Mouse (Mus musculus): ENCODE results near the gene Fpr-rs4.
"Not testable (repeated sequence)": the region's sequence is repeated elsewhere in the genome, so short reads cannot be mapped to it uniquely, and the experiment has no call there.

The Fpr-rs4 gene

GRCm38 (mm10) chr17:18021433-18021832 is at the start of gene Fpr-rs4:
Gene Fpr-rs4 (plus strand): TSS chr17:18021733.
- DNase-seq, result no peak

- no peak for DNase-seq
Measured at GRCm38 (mm10) chr17:17973443-17973842, 48.1 kb upstream of the Fpr-rs4 start.

GRCm38 (mm10) chr17:17981232-17981631 is 40.3 kb upstream of the Fpr-rs4 start:
- not testable (repeated sequence) for DNase-seq

- no peak for DNase-seq
Measured at GRCm38 (mm10) chr17:18004752-18005151, 16.8 kb upstream of the Fpr-rs4 start.

- DNase-seq, result no peak
Measured at GRCm38 (mm10) chr17:18049124-18049523, 27.6 kb downstream of the Fpr-rs4 start, which contains the start of gene Vmn2r124. Gene Vmn2r124 (plus strand): TSS chr17:18049424.

All from heart, adult 11 months (tissue).